Mouse (Mus musculus): Measurements from ENCODE around the gene Ctc1.
"Not testable (repeated sequence)": the region's sequence is repeated elsewhere in the genome, so short reads cannot be mapped to it uniquely, and the experiment has no call there.

Ctc1 gene

GRCm38 (mm10) chr11:69008182-69009121, 7.3 kb upstream of the Ctc1 start, which contains the start of gene Pfas:
Gene Pfas, minus strand, starts transcription at chr11:69008460.
- peak; percentile 96 for DNase-seq (ENCODE audit: low read depth)

- DNase-seq (ENCODE audit: low read depth) = no peak
Observed at GRCm38 (mm10) chr11:69009508-69009907, 6.2 kb upstream of the Ctc1 start.

GRCm38 (mm10) chr11:69010400-69011323, 5.0 kb upstream of the Ctc1 start:
- no peak for DNase-seq (ENCODE audit: low read depth)

- DNase-seq (ENCODE audit: low read depth) = not testable (repeated sequence)
Observed at GRCm38 (mm10) chr11:69011445-69011844, 4.3 kb upstream of the Ctc1 start.

- peak; percentile 94 for DNase-seq (ENCODE audit: low read depth)
Observed at GRCm38 (mm10) chr11:69012071-69012601, 3.6 kb upstream of the Ctc1 start.

- no peak for DNase-seq (ENCODE audit: low read depth)
Observed at GRCm38 (mm10) chr11:69016755-69017154, 1.0 kb downstream of the Ctc1 start.

- no peak for DNase-seq (ENCODE audit: low read depth)
Observed at GRCm38 (mm10) chr11:69020691-69021090, 5.0 kb downstream of the Ctc1 start.

- DNase-seq (ENCODE audit: low read depth) = no peak
Observed at GRCm38 (mm10) chr11:69026562-69026961, 10.9 kb downstream of the Ctc1 start.

- peak; percentile 41 for DNase-seq (ENCODE audit: low read depth)
Observed at GRCm38 (mm10) chr11:69028805-69029204, 13.1 kb downstream of the Ctc1 start.

- DNase-seq (ENCODE audit: low read depth) = no peak
Observed at GRCm38 (mm10) chr11:69033552-69033951, 17.8 kb downstream of the Ctc1 start.

GRCm38 (mm10) chr11:69034585-69034984, 18.9 kb downstream of the Ctc1 start:
- DNase-seq (ENCODE audit: low read depth) = no peak

GRCm38 (mm10) chr11:69035411-69035810, 19.7 kb downstream of the Ctc1 start:
- no peak for DNase-seq (ENCODE audit: low read depth)

GRCm38 (mm10) chr11:69035849-69036248, 20.1 kb downstream of the Ctc1 start:
- DNase-seq (ENCODE audit: low read depth) = peak; percentile 89

- DNase-seq (ENCODE audit: low read depth) = peak; percentile 92
Observed at GRCm38 (mm10) chr11:69036486-69037230, 20.9 kb downstream of the Ctc1 start.

- peak; percentile 94 for DNase-seq (ENCODE audit: low read depth)
Observed at GRCm38 (mm10) chr11:69037231-69038061, 21.7 kb downstream of the Ctc1 start.

GRCm38 (mm10) chr11:69038173-69038572, 22.5 kb downstream of the Ctc1 start:
- no peak for DNase-seq (ENCODE audit: low read depth)

GRCm38 (mm10) chr11:69045531-69046394, 30.1 kb downstream of the Ctc1 start, which contains the start of gene Aurkb:
Gene Aurkb, plus strand, starts transcription at chr11:69045647.
- peak; percentile 96 for DNase-seq (ENCODE audit: low read depth)

GRCm38 (mm10) chr11:69046395-69046774, 30.7 kb downstream of the Ctc1 start:
- no peak for DNase-seq (ENCODE audit: low read depth)

- DNase-seq (ENCODE audit: low read depth) = no peak
Observed at GRCm38 (mm10) chr11:69047592-69047991, 31.9 kb downstream of the Ctc1 start.

- DNase-seq (ENCODE audit: low read depth) = no peak
Observed at GRCm38 (mm10) chr11:69048151-69048550, 32.4 kb downstream of the Ctc1 start.

Measured in induced T-regulatory cell, adult 2 months (primary cell).